Mouse (Mus musculus) brain, embryonic 14.5 days (tissue): Measurements from ENCODE around the gene Fam189a1.

ENCODE experiments used
- CTCF ChIP-seq: fragments of 200-500 bp; IDR thresholded peaks from 2 replicates; pipeline ENCODE4 v1.5.1; 2012; ENCODE audit warnings: inconsistent platforms, mild to moderate bottlenecking, moderate library complexity, borderline replicate concordance; ENCODE audit not compliant: insufficient read depth, insufficient read length; ENCODE audit errors: extremely low read depth
- POLR2A ChIP-seq: fragments of 200-500 bp; IDR thresholded peaks from 2 replicates; pipeline ENCODE4 v1.6.1; 2012; ENCODE audit warnings: mild to moderate bottlenecking, inconsistent platforms, borderline replicate concordance; ENCODE audit not compliant: poor library complexity, insufficient read depth, insufficient read length, severe bottlenecking; ENCODE audit errors: extremely low read depth

- TF ChIP-seq CTCF (no peak), POLR2A (no peak)
Measured at GRCm38 (mm10) chr7:65051986-65052385, 104.4 kb downstream of the Fam189a1 start.
